Mouse (Mus musculus): ENCODE measurements around the gene Slc38a1.

Slc38a1 gene

GRCm38 (mm10) chr15:96642436-96643405, at the start of gene Slc38a1:
Gene Slc38a1 (minus strand): TSS chr15:96642913.
- DNase-seq (ENCODE audit: low spot score), result peak; percentile 40

- DNase-seq (ENCODE audit: low spot score), result no peak
Observed at GRCm38 (mm10) chr15:96692401-96692800, 49.7 kb upstream of the Slc38a1 start.

GRCm38 (mm10) chr15:96691381-96691780, 48.7 kb upstream of the Slc38a1 start:
- DNase-seq (ENCODE audit: low spot score), result no peak

GRCm38 (mm10) chr15:96690829-96691228, 48.1 kb upstream of the Slc38a1 start:
- DNase-seq (ENCODE audit: low spot score), result no peak

- no peak for DNase-seq (ENCODE audit: low spot score)
Observed at GRCm38 (mm10) chr15:96689919-96690318, 47.2 kb upstream of the Slc38a1 start.

GRCm38 (mm10) chr15:96688784-96689318, 46.1 kb upstream of the Slc38a1 start:
- DNase-seq (ENCODE audit: low spot score), result no peak

- no peak for DNase-seq (ENCODE audit: low spot score)
Observed at GRCm38 (mm10) chr15:96688036-96688435, 45.3 kb upstream of the Slc38a1 start.

- DNase-seq (ENCODE audit: low spot score), result no peak
Observed at GRCm38 (mm10) chr15:96687366-96687765, 44.7 kb upstream of the Slc38a1 start.

- no peak for DNase-seq (ENCODE audit: low spot score)
Observed at GRCm38 (mm10) chr15:96686201-96687159, 43.8 kb upstream of the Slc38a1 start.

- no peak for DNase-seq (ENCODE audit: low spot score)
Observed at GRCm38 (mm10) chr15:96685273-96685672, 42.6 kb upstream of the Slc38a1 start.

GRCm38 (mm10) chr15:96684132-96684830, 41.6 kb upstream of the Slc38a1 start:
- no peak for DNase-seq (ENCODE audit: low spot score)

GRCm38 (mm10) chr15:96678871-96679773, 36.4 kb upstream of the Slc38a1 start:
- DNase-seq (ENCODE audit: low spot score), result no peak

GRCm38 (mm10) chr15:96676518-96676917, 33.8 kb upstream of the Slc38a1 start:
- no peak for DNase-seq (ENCODE audit: low spot score)

- DNase-seq (ENCODE audit: low spot score), result no peak
Observed at GRCm38 (mm10) chr15:96675744-96676143, 33.0 kb upstream of the Slc38a1 start.

GRCm38 (mm10) chr15:96675055-96675454, 32.3 kb upstream of the Slc38a1 start:
- no peak for DNase-seq (ENCODE audit: low spot score)

- DNase-seq (ENCODE audit: low spot score), result no peak
Observed at GRCm38 (mm10) chr15:96674089-96674488, 31.4 kb upstream of the Slc38a1 start.

GRCm38 (mm10) chr15:96669721-96670120, 27.0 kb upstream of the Slc38a1 start:
- no peak for DNase-seq (ENCODE audit: low spot score)

- peak; percentile 74 for DNase-seq (ENCODE audit: low spot score)
Observed at GRCm38 (mm10) chr15:96666663-96667062, 23.9 kb upstream of the Slc38a1 start.

- DNase-seq (ENCODE audit: low spot score), result peak; percentile 82
Observed at GRCm38 (mm10) chr15:96665889-96666288, 23.2 kb upstream of the Slc38a1 start.

GRCm38 (mm10) chr15:96660590-96661141, 18.0 kb upstream of the Slc38a1 start:
- no peak for DNase-seq (ENCODE audit: low spot score)

Measured in c-Kit-positive CD71-positive TER-119-positive erythroid progenitor cells, embryonic 14.5 days (primary cell).